Mouse (Mus musculus) heart, postnatal 0 days (tissue): ENCODE results near the gene Spata1.

Source experiments
- CTCF ChIP-seq: IDR thresholded peaks from 2 replicates; pipeline ENCODE4 v1.5.1; 2016; ENCODE audit warnings: antibody characterized with exemption, control low read depth, low read depth
- EP300 ChIP-seq: IDR thresholded peaks from 2 replicates; pipeline ENCODE4 v1.6.1; 2016; ENCODE audit warnings: antibody characterized with exemption, low read depth

DNA sequence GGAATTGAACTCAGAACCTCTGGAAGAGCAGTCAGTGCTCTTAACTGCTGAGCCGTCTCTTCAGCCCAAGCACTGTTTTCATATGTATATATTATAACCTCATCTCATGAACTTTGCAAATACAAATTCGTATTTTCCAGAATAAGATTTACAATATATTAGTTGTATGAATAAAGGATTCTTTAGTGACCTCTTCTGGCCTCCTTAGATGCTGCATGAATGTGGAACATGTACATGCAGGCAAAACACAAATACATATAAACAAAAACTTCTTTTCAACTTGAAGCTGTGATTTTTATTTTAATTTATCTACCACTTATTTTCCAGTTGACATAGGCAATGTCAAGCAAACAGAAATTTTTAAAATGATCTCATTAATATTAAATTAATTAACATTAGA, 17.5 kb downstream of the Spata1 start:
- TF ChIP-seq CTCF (peak; percentile 28), EP300 (no peak)
